Mouse (Mus musculus) large intestine, adult 2 months (tissue): ENCODE data around the gene Olfml2a. TPM values are rescaled to one million over a fixed set of nuclear protein-coding genes. Genes with fewer than 3 reads are reported as not detected.

Source experiments
- DNase-seq: peaks from one replicate; pipeline ENCODE4 v3.0.0-alpha.2; 2012; ENCODE audit warnings: low read depth, low spot score
- WGBS: fragments of 180-500 bp; shearing (Covaris S2); methylation state at CpG from one replicate; pipeline ENCODE4 v1.1.7; 2018; 5-methylcytosine and 5-hydroxymethylcytosine counted together
- polyA plus RNA-seq: library from polyadenylated mRNA; depleted of rRNA; stranded (reverse); fragments of >200 nt; gene quantifications from 2 replicates; pipeline ENCODE4 v1.2.3, GENCODE M21; 2012

Olfml2a gene
- polyA plus RNA-seq, 1 experiment, result 0.79 TPM

DNA sequence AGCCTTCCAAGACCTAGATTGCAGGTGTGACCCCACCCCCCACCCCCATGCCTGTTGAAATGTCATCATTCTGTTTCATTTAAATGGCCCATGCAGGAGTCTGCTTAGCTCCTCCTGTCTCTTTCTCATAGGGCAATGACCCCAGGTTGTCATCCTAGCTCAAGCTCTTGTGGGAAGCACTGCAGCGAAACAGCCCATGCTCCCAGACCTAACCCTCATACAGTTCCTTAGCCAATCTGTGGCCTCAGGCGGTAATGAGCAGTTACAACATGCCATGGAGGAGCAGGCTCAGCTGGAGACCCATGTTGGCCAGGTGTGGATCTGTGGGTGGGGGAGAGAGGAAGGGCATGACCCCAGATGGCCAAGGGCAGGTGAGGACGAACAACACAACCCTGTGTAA is 43.4 kb downstream of the Olfml2a start:
- WGBS, result 86% methylated on average over 3 of the region's 3 CpGs
- no peak for DNase-seq

DNA sequence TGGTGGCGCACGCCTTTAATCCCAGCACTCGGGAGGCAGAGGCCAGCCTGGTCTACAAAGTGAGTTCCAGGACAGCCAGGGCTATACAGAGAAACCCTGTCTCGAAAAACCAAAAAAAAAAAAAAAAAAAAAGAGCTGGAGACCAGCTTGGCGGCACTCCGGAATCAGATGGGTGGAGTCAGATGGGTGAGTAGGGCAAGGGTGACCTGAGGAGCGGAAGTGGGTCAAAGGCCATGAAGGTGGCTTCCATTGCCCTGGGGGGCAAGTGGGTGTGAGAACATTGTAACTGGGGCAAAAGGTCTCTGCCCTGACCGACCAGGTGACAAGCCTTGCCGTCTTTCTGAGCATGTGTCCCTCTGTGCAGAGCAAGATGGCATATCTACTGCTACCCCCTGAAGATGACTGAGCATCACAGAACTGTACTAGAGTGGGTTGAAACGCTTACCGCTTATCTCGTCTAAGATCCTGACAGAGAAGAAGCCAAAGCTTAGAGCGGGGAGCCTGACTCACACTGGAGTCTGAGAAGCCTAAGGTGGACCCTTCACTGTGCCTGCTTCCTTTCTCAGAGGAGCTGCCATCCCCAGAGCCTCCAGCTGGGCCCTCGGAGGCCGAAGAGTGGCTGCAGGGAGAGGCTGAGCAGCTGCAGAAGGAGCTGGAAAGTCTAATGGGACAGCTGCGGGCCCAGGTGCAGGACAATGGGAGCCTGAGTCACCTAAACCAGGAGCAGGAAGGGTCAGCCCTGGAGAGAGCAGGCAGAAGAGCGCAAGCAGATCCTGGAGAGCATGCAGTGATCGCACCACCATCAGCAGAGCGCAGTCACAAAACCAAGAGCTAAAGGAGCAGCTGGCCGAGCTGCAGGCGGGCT is 44.4 kb downstream of the Olfml2a start:
- no peak for DNase-seq
- WGBS, result 78% methylated on average over 21 of the region's 21 CpGs

DNA sequence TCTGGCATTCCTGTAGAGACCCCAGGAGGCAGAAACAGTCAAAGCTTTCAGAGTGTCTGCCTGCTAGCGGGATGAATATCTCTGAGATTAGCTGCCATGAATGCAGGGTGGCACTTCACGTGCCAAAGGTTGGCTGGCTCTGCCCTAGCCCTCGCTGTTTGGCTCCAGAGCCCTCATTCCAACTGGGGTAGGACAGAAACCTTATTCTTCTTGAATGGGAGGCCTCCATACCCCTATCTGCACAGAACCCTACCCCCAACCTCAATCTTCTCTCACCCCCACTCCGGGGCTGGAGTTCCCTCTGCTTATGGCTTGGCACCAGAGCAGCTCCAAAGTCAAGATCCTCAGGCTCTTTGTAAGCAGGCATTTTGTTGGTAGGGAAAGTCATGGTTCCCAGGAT is 46.1 kb downstream of the Olfml2a start:
- DNase-seq, result no peak
- 87% methylated on average over 4 of the region's 4 CpGs for WGBS

DNA sequence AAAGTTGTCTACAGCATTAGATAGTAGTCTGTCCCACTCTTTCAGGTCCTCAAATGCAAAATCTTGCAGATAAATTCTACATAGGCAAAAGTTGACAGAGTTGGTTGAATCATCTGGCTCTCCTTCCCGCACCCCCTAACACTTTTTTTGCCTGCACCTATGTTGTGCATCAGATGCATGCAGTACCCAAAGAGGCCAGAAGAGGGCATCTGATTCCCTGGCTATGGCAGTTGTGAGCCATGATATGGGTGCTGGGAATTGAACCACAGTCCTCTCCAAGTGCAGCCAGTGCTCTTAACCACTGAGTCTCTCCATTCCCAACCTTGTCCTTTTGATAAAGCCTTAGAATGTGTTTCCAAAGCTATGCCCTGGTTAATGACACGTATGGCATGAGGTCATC is 51.7 kb downstream of the Olfml2a start:
- 96% methylated on average over 2 of the region's 2 CpGs for WGBS
- no peak for DNase-seq

DNA sequence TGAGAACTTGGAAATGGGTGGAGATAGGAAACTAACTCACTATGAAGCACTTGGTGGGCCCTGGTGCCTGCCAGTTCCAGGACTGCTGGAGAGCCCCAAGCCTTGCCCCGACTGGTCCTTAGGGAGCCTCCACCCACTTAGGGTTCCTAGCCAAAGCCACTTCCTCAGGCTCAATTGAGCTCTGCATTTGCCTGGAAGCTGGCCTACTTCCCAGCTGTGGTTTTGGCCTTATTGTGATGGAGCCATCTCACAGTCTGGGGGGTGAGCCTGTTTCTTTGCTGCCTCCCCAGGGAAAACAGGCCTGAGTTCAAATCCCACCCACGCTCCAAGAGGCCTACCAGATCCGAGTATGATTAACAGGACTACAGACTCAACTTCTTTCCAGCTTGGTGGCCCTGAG is 54.8 kb downstream of the Olfml2a start:
- 56% methylated on average over 3 of the region's 3 CpGs for whole genome bisulfite sequencing
- no peak for DNase-seq

DNA sequence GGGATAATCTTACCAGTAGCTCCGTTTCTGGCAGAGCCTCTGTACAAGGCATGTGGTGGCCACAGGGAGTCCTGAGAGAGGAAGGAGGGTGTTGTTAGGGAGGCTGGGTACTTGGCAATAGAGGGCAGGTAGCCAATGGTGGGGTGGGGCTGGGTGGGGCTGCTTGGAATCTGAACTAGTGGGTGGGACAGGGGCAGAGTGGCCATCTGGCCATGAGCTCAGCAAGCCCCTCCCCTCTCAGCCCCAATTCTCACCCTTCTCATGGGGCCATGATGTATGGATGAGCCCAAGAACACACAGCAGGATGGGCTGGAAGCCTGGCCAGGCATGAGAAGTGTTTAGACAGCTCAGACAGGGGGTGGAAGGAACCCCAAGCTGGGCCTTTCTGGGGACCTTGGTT is 55.6 kb downstream of the Olfml2a start:
- DNase-seq, result no peak
- 43% methylated on average over 1 of the region's 1 CpGs for WGBS

DNA sequence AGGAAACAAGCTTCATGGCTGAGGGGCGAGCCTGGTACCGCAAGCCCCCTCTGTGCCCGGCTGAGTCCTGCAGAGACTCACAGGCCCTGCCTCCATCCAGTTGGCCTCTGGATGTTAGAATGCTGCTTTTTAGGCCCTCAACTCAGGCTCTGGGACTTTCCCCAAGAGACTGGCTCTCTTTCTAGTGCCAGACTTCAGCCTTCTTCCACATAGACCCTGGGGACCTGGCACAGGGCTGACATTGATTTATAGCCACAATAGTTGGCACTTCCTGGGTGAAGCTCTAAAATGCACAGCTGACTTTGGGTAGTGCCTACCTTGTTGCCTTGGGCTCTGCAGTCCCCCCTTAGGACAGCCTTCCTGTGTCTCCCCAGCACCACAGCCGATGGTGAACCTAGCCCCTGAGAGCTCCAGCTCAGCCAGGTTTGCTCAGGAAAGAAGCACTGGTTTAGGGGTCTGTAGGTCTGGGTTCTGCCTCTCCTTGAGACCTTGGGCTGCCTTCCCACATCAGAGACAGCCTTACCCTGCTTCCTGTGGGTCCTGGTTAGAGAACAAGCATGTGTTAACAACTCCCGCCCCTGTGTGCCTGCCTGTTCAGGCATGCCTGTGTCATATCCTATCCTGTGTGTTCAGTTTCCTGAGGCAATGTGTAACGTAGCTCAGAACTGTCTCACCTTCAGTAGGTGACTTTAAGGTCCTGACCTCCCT is 56.2 kb downstream of the Olfml2a start:
- 68% methylated on average over 6 of the region's 6 CpGs for WGBS
- no peak for DNase-seq

DNA sequence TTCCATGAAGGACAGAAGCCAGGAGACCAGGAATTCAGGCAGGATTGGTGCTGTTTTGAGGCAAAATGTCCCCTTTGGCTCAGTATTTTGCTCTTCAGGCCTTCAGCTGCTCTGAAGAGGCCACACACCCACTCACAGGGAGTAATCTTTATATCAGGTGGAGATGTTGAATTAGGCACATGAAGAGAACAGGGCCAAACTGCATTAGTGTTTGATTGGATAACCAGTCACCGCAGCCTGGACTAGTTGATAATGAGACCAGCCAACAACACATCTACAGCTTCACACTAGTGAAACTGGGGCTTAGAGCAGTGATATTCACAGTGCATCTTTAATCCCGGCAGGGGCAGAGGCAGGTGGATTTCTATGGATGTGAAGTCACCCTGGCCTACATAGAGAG is 57.2 kb downstream of the Olfml2a start:
- no peak for DNase-seq
- WGBS, result 96% methylated on average over 2 of the region's 2 CpGs

DNA sequence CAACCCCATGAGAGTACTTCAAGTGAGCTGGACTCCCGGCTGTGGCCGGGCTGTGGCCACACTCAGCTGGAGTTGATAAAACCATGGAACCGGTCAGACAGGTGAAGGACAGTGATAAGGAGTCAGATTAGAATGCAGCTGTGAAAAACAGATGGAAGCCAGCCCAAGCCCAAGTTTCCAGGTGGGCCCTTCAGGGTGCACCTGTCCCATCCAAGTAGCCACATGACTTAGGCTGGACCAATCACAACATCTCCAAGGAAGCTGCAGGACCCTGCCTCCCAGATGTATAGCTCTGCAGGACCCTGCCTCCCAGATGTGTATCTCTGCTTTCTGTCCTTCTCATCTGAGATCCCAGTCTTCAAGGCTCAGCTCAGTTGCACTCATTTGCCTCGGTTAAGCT is 60.2 kb downstream of the Olfml2a start:
- DNase-seq, result no peak
- 31% methylated on average over 4 of the region's 4 CpGs for WGBS

DNA sequence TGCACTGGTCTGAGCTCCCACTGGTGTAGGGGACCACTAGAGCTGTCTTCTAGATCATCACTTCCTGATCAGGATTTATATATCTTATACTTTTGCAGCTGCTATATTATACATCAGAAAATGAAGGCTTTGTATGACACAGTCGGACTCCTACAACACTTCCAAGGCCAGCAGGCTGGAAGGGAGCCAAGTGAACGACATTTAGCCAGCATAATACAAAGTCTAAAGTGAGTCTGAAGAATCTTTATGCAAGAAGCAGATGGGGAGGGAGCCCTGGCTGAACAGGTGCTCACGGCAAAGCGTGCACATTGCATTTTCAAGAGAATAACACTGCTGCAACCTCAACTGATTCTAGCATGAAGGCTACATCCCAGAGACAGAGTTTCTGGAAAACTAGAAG is 60.7 kb downstream of the Olfml2a start:
- 26% methylated on average over 4 of the region's 4 CpGs for WGBS
- no peak for DNase-seq

DNA sequence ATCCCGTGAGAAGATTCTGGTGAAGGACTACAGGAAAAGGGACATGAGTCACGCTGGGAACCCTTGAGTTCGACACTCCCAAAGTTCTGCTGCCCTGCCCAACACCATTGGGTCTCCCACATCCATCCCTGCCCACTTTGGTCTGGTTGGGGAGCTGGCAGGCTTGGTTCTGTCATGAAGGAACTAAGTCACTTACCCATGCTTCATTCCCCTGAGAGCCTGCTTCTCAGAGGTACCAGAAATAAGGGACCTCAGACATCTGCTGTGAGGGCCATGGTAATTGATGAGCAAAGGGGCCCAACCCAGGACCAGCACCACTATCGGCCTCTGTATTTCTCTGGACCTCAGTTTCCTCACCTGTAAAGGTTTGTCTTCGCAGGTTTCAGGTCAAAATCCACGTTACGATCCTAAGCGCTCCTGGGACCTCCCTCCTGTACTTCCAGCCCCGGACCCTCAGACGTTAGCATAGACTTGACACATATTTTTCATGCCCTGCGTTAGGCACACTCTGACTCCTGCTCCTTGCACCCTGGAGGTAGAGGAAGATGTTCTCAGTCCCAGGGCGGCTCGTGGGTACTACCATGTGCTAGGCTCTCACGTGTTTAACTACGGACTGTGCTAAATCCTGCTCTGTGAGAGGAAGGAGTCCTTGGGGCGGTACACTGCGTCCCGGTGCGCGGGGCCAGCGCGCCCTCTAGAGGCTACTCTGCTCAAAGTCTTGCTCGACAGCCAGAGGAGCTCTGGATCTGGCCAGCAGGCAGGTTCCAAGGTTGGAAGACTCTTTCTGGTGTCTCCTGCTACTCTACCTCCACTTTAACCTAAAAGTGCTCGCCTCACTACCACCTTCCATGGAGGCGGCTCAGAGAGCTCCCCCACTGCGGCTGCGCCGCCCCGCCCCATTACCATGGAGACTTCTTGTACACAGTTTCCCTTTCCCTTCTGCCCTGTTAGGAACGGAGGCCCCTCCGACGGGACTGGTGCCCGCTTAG is 65.9 kb downstream of the Olfml2a start, which contains the start of gene Wdr38:
Wdr38 (plus strand) TSS at position 91 of the 989 bp plus-strand sequence.
- 10% methylated on average over 33 of the region's 33 CpGs for WGBS

DNA sequence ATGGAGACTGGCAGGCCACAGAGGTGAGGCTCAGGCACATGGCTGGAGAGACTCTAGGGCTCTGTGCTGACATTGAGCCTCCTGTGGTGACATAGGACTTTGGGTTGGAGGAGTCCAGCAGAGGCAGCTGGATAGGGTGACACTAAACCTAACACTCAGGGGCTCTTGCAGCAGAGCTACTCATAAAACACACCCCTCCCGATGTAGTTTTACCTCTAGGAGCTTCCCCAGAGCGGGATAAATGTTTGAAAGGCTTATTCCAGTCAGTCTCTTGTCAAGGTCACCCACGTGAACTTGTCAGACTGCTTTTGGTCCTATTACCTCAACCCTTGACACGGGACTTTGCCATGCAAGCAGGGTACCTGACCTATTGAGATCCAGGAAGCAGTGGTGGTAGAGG is 67.6 kb downstream of the Olfml2a start:
- no peak for DNase-seq
- 29% methylated on average over 4 of the region's 4 CpGs for WGBS

More for the DNA sequence above, 65.9 kb downstream of the Olfml2a start, which contains the start of gene Wdr38:
- DNase-seq, result peak; percentile 73

DNA sequence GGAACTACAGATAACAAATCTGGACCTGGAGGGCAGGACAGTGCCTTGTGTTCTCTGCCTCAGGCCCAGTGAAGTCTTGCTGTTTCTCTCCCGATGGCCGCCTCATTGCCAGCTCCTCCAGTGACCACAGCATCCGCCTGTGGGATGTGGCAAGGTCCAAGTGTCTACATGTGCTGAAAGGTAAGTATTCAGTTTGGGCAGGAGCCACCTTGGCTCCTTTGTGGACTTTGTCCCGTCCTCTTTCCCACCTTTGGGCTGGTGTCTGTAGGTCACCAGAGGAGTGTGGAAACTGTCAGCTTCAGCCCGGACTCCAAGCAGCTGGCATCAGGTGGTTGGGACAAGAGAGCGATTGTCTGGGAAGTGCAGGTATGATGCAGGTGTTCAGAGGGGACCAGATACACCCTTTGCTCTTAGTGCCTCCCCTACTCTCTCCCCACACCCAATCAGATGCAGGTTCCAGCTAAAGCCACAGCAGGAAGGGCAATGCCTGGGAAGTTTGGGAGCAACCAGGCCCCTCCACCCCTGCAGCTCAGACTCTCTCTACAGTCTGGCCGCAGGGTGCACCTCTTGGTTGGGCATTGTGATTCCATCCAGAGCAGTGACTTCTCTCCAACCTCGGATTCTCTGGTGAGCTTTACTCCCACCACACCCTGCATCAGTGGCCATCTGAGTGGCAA is 68.3 kb downstream of the Olfml2a start:
- WGBS, result 44% methylated on average over 8 of the region's 8 CpGs

DNA sequence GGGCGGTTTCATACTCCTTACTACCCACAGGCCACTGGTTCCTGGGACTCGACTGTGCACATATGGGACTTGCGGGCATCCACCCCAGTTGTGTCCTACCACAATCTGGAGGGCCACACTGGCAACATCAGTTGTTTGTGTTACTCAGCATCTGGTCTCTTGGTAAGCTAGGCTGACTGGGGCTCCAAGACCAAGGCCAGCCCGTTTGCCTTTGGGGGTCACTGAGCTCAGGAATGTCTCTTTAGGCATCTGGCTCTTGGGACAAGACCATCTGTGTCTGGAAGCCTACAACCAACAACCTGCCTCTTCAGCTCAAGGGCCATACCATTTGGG is 68.8 kb downstream of the Olfml2a start:
- DNase-seq, result no peak
- WGBS, result 76% methylated on average over 4 of the region's 4 CpGs

More for the DNA sequence above, 68.3 kb downstream of the Olfml2a start:
- no peak for DNase-seq

DNA sequence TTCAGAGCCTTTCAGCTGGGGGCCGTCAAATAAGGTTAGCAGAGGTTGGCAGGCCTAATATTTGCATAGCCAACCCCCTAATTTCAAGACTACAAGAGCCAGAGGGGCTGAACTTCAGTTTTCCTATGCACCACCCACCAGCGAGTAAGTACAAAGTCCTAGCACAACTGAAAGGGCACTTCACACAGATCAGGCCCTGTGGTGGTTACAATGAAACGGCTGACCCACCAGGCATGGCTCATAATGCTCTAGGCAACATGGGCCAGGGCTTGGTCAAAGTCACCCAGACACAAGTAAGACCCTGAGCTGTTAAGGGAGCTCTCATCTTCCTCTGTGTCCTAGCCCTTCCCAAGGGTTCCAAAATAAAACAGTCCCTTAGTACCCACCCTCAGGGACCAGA is 70.1 kb downstream of the Olfml2a start:
- WGBS, result 58% methylated on average over 3 of the region's 3 CpGs
- DNase-seq, result no peak

DNA sequence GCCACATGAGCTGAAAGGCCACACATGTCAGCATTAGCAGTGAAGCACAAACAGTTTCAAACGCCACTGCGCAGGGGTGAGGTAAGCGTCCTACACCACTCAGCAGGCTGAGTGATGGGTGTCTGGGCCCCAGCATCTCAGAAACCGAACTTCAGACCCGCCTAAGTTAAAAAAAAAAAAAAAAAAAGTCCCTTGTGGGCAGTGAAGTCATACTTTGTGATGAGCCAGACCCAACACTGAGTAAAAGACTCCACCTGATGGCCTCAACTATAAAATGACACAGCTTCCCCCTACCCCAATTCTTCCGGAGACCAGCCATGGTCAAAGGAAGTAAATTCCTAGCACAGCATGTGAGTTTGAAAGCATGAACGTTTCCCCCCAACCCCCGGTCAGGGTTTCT is 71.3 kb downstream of the Olfml2a start:
- WGBS, result 26% methylated on average over 8 of the region's 8 CpGs
- DNase-seq, result no peak

DNA sequence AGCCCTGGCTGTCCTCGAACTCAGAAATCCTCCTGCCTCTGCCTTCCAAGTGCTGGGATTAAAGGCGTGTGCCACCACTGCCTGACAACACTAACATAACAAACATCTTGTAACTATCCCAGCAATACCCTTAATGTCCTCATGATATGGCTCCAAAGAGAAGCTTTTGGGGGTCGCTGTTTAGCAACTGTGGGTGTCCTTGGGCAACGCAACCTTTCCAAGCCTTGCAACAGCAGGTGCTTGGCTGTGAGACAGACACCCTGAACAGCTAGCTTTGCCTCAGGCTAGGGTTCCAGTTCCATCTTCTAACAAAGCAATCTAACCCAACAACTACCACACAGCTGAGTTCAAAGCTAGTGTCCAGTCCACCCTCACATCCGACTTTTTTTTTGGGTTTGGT is 71.7 kb downstream of the Olfml2a start:
- 51% methylated on average over 5 of the region's 5 CpGs for WGBS
- DNase-seq, result no peak

DNA sequence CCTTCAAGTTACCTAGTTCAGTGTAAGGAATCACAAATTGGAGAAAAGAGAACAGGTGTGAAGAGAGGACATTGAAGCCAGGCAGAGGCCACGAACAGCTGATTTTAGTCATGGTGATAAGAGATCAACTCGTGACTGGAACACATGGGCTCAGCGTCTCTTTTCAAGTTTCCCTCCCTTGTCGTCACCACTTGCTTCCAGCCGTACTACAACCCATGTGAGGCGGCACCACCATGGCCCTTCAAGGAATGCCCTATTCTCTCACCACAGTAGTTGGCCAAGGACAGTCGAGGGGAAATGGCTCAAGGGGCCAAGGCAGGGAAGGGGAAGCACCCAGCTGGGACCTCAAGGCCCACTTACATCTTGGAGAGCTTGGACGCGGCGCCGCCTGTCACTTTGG is 72.6 kb downstream of the Olfml2a start:
- no peak for DNase-seq
- WGBS, result 3% methylated on average over 11 of the region's 11 CpGs

DNA sequence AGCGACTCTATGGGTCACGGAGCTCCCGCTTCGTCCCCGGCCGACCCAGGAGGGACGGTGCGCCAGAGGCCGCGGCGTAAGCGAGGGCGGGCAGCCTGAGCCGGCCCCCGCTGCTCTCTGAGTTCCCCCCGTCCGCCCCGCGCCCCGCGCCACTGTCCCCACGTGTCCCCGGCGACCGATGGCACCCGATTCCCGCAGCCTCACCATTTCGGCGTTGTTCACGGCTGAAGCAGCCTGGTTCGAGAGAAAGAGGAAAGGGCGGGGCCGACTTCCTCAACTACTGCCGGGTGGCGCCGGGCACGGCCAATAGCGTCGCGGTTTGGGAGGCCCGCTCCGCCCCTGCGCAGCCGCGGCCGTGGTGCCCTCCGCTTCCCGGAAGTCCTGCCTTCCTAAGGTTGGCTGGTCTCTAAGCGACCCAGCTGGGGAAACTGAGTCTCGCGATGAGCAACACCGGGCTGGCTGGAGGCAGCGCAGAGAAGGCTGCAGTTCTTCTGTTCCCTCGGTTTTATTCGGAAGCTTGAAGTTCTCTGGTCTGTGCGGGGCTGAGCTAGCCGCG is 73.2 kb downstream of the Olfml2a start, which contains the start of gene Arpc5l:
Arpc5l (plus strand) TSS at position 469 of the 556 bp plus-strand sequence.
- 1% methylated on average over 58 of the region's 58 CpGs for WGBS
- peak; percentile 75 for DNase-seq
